Mouse (Mus musculus) lung, embryonic 14.5 days (tissue): ENCODE measurements around the gene Cand2. TPM values are rescaled to one million over a fixed set of nuclear protein-coding genes. Genes with fewer than 3 reads are reported as not detected.

Source experiments
- ATAC-seq: fragments of 200-750 bp; cut with Nextera tagmentation; 2 replicates; pipeline ENCODE4 v1.8.0; 2017; ENCODE audit warnings: mild to moderate bottlenecking, moderate TSS enrichment, moderate library complexity; ENCODE audit not compliant: insufficient read depth
- DNase-seq: peaks from one replicate; pipeline ENCODE4 v3.0.0-alpha.2; 2015
- H3K27ac ChIP-seq: fragments of 300-500 bp; sonication (generic); 2 replicates; pipeline ENCODE4 v1.5.1; 2014; ENCODE audit warnings: low read depth, mild to moderate bottlenecking, moderate library complexity
- H3K27me3 ChIP-seq: fragments of 300-500 bp; sonication (generic); 2 replicates; pipeline ENCODE4 v1.6.1; 2014; ENCODE audit warnings: low read length, control low read depth; ENCODE audit not compliant: insufficient read depth
- H3K36me3 ChIP-seq: fragments of 300-500 bp; sonication (generic); 2 replicates; pipeline ENCODE4 v1.6.1; 2014; ENCODE audit warnings: control low read depth; ENCODE audit not compliant: insufficient read depth
- H3K4me1 ChIP-seq: fragments of 300-500 bp; sonication (generic); 2 replicates; pipeline ENCODE4 v1.6.1; 2014; ENCODE audit warnings: antibody characterized with exemption, control low read depth; ENCODE audit not compliant: insufficient read depth
- H3K4me2 ChIP-seq: fragments of 300-500 bp; sonication (generic); 2 replicates; pipeline ENCODE4 v1.6.1; 2014; ENCODE audit warnings: mild to moderate bottlenecking
- H3K4me3 ChIP-seq: fragments of 300-500 bp; sonication (generic); 2 replicates; pipeline ENCODE4 v1.5.1; 2014; ENCODE audit warnings: low read depth, low read length
- H3K9ac ChIP-seq: fragments of 300-500 bp; sonication (generic); 2 replicates; pipeline ENCODE4 v1.6.1; 2014
- H3K9me3 ChIP-seq: fragments of 300-500 bp; sonication (generic); 2 replicates; pipeline ENCODE4 v1.6.1; 2016; ENCODE audit warnings: low read depth, low read length, control low read depth
- CTCF ChIP-seq: IDR thresholded peaks from 2 replicates; pipeline ENCODE4 v1.5.1; 2016; ENCODE audit warnings: antibody characterized with exemption, low read depth
- WGBS: fragments of 180-500 bp; shearing (Covaris S2); extraction: QIAGEN DNeasy Blood & Tissue Kit; methylation state at CpG from one replicate; pipeline ENCODE4 v1.1.7; 2014; 5-methylcytosine and 5-hydroxymethylcytosine counted together
- polyA plus RNA-seq: library from polyadenylated mRNA; unstranded; fragments of >200 nt; fragmentation: Nextera tagmentation; extraction: Ambion mirVana; gene quantifications from 2 replicates; pipeline ENCODE4 v1.2.1, GENCODE M21; 2014

Cand2 gene
- polyA plus RNA-seq, 1 experiment from 2014 or later: 46.3 TPM

DNA sequence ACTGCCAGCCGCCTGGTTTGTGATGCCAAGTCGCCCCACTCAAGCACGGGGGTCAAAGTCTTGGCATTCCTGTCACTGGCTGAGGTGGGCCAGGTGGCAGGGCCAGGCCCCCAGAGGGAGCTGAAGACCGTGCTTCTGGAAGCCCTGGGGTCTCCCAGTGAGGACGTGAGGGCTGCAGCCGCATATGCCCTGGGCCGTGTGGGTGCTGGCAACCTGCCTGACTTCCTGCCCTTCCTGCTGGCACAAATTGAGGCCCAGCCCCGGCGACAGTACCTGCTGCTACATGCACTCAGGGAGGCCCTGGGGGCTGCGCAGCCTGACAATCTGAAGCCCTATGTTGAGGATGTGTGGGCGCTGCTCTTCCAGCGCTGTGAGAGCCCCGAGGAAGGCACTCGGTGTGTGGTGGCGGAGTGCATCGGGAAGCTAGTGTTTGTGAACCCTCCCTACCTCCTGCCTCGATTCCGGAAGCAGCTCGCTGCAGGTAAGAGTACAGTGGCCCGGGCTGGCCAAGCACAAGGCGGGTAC lies 18.4 kb downstream of the Cand2 start:
- Histone ChIP-seq H3K4me2 (no peak overlapping the region), H3K36me3 (peaks cover 97% of the 10 kb centered on the region), H3K27me3 (no peaks in the 10 kb centered on the region), H3K4me1 (no peaks in the 10 kb centered on the region), H3K9ac (no peak overlapping the region), H3K4me3 (no peak overlapping the region), H3K9me3 (no peaks in the 10 kb centered on the region), H3K27ac (no peak overlapping the region)
- ATAC-seq (peak; percentile 38), DNase-seq (no peak)
- WGBS: 85% methylated on average over 21 of the region's 21 CpGs
- TF ChIP-seq CTCF: no peak

DNA sequence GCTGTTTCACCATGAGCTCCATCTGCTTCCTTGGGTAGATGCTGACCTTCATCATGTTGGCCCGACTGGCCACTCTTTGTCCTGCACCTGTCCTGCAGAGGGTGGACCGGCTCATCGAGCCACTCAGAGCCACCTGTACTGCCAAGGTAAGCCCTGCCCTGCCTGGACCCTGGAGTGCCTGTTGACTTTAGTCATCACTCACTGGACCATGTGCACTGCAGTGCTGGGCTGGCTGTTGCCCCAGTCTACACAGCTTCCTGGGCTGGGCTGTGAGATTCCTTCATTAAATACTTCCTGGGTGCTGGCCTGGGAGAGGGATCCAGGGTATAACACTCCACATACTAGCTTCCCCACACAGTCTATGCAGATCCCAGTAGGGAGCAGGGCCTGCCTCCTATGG lies 27.5 kb downstream of the Cand2 start:
- 86% methylated on average over 3 of the region's 3 CpGs for whole genome bisulfite sequencing
- Histone ChIP-seq H3K4me1 (peaks cover 4% of the 10 kb centered on the region; the same call in 1 of the 2 replicates), H3K9ac (no peak overlapping the region), H3K27ac (no peak overlapping the region), H3K27me3 (no peaks in the 10 kb centered on the region), H3K36me3 (peaks cover 97% of the 10 kb centered on the region), H3K4me2 (no peak overlapping the region), H3K4me3 (no peak overlapping the region), H3K9me3 (no peaks in the 10 kb centered on the region)
- no peak for TF ChIP-seq CTCF
- no peak for ATAC-seq
- no peak for DNase-seq

DNA sequence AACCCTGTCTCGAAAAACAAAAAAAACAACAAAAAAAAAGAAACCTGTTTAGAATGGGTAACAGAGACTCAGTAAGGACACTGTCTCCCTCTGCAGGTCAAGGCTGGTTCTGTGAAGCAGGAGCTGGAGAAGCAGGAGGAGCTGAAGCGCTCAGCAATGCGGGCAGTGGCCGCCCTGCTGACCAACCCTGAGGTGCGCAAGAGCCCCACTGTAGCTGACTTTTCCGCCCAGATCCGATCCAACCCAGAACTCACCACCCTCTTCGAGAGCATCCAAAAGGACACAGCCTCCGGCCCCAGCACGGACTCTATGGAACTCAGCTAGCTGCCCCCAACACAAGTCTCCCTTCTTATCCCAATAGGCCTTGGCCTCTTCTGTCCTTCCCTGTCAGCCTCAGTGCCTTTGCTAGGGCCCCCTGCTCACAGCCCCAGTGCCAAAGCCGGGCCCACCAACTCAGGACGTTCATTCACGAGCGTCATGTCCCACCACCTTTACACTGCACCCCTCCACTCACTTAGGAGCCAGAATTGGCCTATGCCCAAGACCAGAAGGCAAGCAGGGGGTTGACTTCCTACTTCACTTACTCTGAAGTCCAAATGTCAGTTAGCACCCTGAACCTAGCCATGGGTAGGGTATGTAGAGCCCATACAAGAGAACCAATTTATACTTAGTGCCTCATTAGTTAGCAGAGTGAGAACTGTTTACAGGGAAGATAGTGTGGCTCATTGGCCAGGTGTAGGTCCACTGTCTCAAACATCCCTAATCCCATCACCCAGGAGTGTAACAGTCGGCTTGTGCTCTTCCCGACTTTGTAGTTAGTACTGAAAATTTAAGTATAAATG lies 29.4 kb downstream of the Cand2 start:
- H3K27ac ChIP-seq: no peak overlapping the region
- H3K9ac ChIP-seq: no peak overlapping the region
- H3K4me2 ChIP-seq: no peak overlapping the region
- peak; percentile 80 for TF ChIP-seq CTCF
- H3K4me3 ChIP-seq: no peak overlapping the region
- H3K36me3 ChIP-seq: peaks cover 87% of the 10 kb centered on the region
- no peaks in the 10 kb centered on the region for H3K27me3 ChIP-seq
- peaks cover 5% of the 10 kb centered on the region; the same call in 1 of the 2 replicates for H3K4me1 ChIP-seq
- 43% methylated on average over 16 of the region's 16 CpGs for WGBS
- ATAC-seq: peak; percentile 65
- DNase-seq: peak; percentile 92
- H3K9me3 ChIP-seq: no peaks in the 10 kb centered on the region

DNA sequence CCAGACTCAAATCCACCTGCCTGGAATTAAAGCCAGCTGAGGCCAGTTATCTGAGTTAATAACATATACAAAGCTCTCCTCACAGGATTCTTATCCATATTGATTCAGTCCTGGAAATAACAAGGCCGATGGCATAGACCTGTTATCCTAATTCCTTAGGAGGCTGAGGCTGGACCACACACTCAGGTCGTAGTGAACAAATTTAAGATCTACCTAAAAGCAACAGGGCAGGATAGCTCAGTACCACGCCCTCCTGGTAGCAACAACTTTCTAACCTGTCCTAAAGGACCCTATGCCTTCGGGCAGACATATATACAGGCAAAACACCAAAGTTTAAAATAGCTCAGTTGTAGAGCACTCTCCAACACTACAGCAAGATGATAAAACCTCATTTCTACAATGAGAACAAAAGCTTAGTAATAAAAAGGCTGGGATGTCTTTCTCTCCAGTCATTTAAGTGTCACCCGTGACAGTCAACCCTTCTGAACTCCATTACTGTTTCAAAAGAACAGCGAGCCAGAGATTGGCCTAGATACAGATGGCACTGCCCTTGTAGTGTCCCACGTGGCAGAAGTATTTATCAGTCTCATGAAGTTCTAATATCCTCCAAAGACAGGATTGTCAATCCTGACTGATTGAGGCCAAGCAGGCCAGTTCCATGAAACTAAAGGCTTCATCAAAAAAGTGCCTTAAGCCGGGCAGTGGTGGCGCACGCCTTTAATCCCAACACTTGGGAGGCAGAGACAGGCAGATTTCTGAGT lies 30.3 kb downstream of the Cand2 start:
- H3K27ac ChIP-seq: no peak overlapping the region
- H3K4me3 ChIP-seq: no peak overlapping the region
- no peaks in the 10 kb centered on the region for H3K9me3 ChIP-seq
- ATAC-seq (no peak), DNase-seq (no peak)
- H3K9ac ChIP-seq: no peak overlapping the region
- WGBS: 58% methylated on average over 10 of the region's 10 CpGs
- H3K4me2 ChIP-seq: no peak overlapping the region
- TF ChIP-seq CTCF: no peak
- H3K4me1 ChIP-seq: peaks cover 5% of the 10 kb centered on the region; the same call in 1 of the 2 replicates
- peaks cover 78% of the 10 kb centered on the region for H3K36me3 ChIP-seq
- no peaks in the 10 kb centered on the region for H3K27me3 ChIP-seq

DNA sequence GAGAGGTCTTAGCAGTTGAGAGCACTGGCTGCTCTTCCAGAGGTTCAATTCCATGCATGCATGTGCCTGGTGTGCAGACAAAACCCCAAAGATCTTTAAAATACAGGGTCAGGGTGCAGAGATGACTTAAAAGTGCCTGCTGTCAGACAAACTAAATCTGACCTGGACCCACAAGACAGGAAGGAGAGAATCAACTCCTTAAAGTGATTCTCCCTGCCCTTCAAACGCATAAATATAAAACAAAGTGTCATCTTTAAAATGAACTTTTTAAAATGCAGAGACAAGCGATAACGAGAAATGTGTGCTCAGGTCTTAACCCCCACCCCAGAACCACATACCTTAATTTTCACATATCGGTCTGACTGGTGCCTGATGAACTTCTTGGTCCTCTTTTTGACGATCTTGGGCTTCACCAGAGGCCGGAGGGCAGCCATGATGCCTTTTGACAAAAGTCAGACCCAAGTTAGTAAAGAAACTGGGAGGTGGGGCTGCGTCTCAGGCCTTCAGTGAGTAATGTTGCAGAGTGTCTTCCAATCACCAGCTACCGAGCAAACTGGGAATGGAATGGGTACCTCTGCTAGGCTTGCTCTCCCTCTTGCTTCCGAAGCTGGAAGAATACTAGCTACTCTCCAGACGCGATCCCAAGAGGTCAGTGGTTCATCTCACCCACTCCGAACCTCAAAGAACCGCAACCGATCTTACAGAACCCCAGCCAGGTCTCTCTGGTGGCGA lies 33.3 kb downstream of the Cand2 start:
- Histone ChIP-seq H3K27ac (peak overlapping the region; percentile 97), H3K4me1 (peaks cover 5% of the 10 kb centered on the region; the same call in 1 of the 2 replicates), H3K36me3 (peaks cover 51% of the 10 kb centered on the region), H3K4me3 (peak overlapping the region; percentile 98), H3K9me3 (no peaks in the 10 kb centered on the region), H3K9ac (peak overlapping the region; percentile 100), H3K4me2 (peak overlapping the region; percentile 81), H3K27me3 (no peaks in the 10 kb centered on the region)
- TF ChIP-seq CTCF: no peak
- DNase-seq (peak; percentile 40), ATAC-seq (no peak)
- WGBS: 2% methylated on average over 15 of the region's 15 CpGs

DNA sequence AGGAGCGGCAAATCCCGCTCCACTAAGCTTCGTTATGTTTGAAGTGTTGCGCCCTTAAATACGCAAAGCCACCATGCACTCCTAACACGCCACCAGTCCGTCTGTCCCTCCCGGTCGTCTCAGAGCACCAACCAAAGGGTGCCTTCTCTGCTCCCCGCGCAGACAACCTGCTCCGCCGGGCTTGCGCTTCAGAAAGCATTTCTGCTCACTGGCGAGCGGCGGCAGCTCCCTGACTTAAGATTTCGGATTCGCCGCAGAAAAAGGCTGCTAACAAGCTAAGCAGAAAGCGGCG lies 33.8 kb downstream of the Cand2 start:
- H3K27ac ChIP-seq: peak overlapping the region; percentile 97
- peak overlapping the region; percentile 100 for H3K9ac ChIP-seq
- ATAC-seq: no peak
- peak; percentile 37 for DNase-seq
- peaks cover 46% of the 10 kb centered on the region for H3K36me3 ChIP-seq
- TF ChIP-seq CTCF: no peak
- H3K4me3 ChIP-seq: peak overlapping the region; percentile 98
- peaks cover 5% of the 10 kb centered on the region; the same call in 1 of the 2 replicates for H3K4me1 ChIP-seq
- no peaks in the 10 kb centered on the region for H3K9me3 ChIP-seq
- peak overlapping the region; percentile 81 for H3K4me2 ChIP-seq
- no peaks in the 10 kb centered on the region for H3K27me3 ChIP-seq
- WGBS: under 1% methylated on average over 22 of the region's 22 CpGs
